Mouse (Mus musculus): ENCODE data around the gene Cfap100.

DNA sequence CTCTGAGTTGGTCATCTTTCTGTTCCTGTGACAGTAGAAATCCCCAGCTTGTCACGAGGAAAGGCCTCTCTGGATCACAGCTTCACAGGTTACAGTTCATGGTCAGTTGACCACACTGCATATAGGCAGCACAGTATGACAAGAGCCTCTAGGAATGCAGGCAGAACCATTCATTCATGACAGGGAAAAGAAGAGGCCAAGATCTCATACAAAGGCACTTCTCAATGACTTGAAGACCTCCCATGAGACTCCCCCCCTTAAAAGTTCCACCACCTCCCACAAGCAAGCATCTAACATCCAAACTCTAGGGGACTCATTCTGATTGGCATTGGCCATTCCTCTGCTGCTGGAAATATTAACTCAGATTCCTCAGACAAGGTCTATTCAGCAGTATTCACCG is 69.2 kb downstream of the Cfap100 start:
- no peak for TF ChIP-seq POLR2A (IDR thresholded peaks at IDR 0.05; ENCODE audit: low read depth, low read length)
- no peak for TF ChIP-seq CTCF (IDR thresholded peaks at IDR 0.05; ENCODE audit: extremely low read depth, insufficient read depth, insufficient read length, insufficient replicate concordance)

All from spleen, adult 2 months (tissue).